Mouse (Mus musculus): ENCODE data around the gene 4930442H23Rik.

Gene 4930442H23Rik

DNA sequence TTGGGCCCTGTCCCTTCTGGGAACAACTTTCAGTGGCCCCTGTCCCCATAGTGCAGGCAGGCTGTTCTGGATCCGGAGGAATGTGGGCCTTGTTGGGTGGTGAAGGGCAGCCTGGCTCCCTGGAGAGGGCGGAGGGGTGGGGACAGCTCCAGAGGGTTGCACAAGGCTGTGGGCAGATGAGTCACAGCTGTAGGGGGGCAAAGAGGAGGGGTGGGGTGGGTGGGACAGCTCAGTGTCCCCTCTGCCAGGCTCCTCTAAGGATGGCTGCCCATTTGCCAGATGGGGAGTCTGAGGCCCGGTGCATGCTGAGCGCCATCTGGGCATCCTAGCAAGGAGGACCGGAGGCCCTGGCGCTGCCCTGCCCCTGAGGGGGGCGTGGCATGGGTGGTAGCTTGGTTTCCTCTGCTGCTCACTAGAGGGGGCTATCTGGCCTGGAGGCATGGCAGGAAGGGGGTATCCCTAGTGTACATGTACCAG is 40.5 kb downstream of the 4930442H23Rik start:
- DNase-seq = peak; percentile 46 to 71

DNA sequence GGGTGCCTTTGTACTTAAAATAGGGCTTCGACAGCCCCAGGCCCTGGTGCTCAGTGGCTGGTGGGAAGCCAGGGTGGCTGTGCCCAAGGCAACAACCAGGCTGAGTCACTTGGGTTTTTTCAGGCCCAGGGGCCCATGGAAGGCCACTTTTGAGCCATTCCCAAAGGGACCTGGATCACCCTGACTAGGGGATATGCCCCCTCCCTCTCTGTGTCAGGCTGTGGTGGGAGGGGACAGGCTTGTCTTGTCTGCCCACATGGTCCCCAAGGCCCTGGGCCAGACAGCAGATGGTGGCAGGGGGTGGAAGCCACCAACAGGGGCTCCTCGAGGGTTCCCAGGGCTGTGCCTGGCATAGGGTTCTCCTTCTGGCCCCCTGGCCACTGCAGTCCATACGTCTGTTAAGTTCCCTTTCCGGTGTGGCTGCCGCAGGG is 41.1 kb downstream of the 4930442H23Rik start:
- DNase-seq = no peak

DNA sequence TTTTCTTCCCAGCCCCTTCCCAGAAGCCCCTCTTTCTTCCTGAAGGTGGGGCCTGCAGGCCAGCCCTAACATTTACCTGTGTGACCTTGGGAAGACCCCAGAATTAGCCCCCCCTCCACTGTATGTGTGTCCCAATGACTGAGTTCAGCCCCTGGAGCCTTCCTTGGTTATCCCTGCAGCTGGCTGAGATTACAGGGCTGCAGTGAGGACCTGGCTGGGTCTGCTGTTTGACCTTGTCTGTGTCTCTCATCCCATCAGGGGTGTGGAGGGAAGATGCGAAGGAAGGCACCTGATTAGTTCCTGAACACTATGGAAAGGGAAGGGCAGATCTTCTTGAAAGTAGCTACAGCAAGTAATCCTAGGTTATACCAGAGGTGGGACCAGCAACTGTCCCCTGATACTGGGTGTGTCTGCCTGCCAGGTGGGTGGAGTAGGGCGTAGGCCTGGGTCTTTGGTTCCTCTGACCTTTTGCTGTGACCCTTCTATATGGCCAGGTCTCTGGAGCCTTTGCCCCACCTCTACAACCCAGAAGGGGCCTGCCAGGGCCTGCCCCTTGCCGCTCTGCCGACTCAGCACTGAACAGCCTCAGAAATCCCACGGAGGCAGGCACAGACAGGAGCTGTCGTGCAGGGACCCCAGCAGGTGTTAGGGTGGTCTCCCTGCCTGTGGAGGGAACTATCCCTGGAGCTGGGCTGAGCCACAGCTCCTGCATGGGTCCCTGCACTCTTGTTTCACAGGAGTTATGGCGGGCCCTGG is 42.0 kb downstream of the 4930442H23Rik start:
- DNase-seq = no peak

DNA sequence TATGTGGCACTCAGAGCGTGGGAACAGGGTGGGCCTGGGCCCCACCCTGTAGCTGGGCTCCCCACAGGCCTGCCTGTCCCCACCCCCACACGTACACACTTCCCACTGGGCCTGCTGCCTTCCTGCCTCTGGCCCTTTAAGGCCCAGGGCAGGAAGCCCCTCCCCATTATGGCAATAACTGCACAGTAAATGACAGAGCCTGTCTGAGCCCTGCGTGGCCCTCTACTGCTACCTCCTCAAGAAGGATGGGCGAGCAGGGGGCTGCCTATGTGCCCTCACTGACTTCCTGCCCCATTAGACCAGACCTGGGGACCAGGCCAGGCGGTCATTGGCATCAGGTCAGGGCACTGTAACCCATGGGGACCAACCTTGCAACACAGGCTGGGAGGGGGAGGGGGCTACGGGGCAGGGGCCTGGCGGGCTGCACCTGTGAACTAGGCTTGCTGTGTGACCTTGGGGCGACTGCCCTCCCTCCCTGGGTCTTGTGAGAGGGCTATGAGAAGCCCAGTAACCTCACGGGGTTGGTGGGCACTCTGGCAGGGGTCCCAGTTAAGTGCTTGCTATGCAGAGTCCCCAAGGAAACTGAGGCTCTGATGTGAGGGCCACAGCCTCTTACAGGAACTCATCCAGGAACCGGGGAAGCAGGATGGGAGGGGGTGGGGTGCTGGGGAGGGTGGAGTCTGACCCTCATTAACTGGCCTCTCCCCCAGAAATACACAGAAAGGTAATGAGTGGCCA is 42.8 kb downstream of the 4930442H23Rik start:
- DNase-seq = peak; percentile 56 to 73

DNA sequence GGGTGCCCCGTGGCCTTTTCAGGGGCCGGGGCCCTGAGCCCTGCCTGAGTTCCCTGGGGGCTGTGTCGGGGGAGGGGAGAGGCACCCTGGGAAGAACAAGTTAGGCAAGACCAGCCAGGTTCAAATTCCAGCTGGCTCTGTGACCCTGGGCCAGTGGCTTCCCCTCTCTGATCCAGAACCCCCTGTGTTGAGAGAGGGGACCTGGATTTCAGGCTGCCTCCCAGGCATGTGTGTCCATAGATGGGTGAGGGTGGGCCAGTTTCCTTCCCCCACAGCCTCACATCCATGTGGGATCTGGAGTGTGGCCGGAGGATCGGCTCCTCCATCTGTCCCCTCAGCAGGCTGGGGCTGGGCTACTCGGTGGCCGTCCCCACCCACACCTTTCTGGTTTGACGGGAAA is 43.6 kb downstream of the 4930442H23Rik start:
- no peak for DNase-seq

DNA sequence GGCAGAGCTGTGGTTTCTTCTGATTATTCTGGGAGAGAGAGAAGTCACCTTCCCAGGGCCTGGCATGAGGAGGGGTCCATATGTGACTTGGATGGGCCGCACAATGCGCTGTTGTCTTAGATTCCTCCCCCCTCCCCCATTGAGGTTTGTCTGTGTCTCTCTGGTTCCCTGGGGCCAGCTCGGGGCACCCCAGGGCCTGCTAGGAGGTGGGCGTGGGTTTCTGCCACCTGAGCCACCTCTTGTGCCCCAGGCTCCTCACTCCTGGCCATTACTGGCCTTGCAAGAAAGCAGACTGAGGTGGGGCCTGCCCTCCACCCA is 44.2 kb downstream of the 4930442H23Rik start:
- no peak for DNase-seq

DNA sequence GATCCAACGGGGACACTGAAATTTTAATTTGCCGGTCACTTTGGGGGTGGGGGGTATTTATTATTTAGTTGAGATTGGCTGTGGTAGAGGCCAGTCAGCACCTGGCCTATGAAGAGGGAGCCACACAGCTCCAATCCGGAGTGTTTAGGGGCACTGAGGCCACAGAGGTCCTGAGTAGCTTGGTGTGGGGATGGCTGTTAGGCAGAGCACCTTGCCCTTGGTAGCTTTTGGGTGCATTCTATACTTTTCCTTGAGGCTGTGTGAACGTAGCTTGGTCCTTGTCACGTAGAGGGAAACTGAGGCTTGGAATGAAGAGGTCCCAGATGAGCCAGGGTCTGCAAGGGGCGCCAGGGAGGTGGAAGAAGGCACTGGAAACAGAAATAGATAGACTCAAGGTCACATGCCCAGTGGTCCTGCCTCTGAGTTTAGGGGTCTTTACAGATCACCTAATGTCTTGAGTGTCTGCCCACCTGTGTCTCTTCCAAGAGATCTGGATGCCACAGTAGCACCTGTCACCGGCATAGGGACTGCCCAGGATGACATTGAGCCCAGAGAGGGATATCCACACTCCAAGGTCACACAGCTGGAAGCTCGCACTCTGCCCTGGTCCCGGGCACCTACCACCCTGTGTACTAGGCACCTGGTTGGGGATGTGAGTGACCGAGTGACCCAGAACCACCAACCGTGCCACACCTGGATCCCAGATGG is 44.7 kb downstream of the 4930442H23Rik start:
- DNase-seq = no peak

DNA sequence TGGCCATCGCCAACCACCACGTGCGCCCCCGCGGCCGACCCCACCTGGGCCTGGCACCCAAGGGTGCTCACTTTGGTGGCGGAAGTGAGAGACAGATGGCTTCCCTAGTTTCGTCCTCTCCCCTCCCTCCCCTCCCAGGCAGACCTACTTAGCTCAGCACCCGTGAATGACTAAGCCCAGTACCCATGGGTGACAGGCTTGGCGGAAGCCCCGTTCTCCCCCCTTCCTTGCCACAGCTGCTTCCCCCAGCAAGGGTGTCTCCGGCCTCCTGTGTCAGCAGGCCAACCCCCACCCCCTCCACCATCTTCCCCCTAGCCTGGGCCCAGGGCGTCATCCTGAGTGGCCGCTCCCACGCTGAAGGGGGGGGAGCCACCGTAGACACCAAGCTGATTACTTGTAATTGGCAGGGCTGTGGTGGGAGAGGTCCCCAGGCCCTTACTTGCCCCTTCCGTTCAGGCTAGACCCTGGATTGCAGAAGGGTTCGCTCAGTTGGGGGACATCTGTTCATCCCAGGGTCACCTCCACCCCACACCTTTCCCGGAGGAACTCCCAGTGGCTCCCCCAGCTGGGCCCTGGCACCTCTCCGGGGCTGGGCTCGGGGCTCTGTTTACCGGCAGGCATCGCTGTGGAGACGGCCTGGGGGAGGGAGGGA is 45.4 kb downstream of the 4930442H23Rik start:
- DNase-seq = peak; percentile 65 to 77

DNA sequence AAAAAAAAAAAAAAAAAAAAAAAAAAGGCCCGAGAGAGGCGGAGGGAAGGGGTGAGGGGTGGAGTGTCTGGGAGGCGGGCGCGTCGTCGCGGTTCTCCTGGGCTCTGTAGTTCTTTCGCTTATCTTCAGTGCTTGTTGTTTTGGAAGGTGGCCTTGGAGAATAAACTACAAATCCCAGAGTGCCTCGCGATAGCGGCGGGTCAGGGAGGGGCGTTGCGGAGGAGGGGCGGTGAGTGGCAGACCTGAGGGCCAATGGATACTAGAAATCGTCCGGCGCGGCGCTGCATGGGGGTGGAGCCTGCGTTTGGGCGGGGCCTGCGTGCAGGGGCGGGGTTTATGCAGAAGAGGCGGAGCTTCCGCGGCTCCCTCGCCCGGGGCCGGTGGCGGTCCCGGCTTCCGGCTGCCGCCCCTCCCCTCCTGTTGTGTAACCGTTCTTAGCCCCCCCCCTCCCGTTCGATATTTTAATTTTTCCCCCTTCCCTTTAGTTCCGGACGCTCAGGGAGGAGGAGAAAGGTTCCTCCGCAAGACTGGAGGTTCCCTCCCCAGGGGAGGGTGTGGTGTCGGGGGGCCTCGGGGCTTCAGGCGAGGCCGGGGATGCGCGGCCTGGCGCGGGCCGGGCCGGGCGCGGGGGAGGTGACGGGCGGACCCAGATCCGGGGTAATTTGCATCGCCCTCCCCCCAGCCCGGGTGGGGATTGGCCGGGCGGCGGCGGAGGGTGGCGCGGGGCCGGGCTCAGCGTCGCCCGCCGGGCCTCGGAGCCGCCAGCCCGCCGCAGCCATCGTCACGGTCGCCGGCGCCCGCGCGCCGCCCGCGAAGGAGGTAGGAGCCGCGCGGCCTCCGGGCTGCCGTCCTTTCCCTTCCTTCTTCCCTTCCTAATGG is 46.2 kb downstream of the 4930442H23Rik start:
- DNase-seq = peak; percentile 99 to 100

DNA sequence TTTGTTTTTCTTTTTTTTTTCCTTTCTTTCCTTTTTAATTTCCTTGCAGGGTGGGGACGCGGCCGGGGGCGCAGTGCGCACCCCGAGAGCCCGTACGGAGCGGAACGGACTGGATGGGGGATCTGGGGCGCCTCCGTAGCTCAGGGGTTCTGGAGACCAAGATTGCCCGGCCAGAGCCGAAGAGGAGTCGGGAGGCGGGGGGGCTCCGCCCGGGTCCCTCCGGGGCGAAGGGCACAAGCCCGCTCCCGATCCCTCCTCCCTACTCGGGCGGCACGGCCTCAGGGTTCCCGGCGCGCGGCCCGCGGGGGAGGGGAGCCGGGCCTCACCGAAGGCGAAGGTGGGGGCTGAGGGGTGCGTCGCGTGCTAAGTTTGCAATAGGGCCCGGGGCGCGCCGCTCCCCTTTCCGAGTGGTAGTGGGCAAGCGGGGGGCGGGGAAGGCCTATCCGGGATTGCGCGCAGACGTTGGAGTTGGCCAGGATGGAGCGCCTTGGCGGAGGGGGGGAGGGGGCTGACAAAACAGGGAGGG is 46.9 kb downstream of the 4930442H23Rik start:
- peak; percentile 84 to 88 for DNase-seq

DNA sequence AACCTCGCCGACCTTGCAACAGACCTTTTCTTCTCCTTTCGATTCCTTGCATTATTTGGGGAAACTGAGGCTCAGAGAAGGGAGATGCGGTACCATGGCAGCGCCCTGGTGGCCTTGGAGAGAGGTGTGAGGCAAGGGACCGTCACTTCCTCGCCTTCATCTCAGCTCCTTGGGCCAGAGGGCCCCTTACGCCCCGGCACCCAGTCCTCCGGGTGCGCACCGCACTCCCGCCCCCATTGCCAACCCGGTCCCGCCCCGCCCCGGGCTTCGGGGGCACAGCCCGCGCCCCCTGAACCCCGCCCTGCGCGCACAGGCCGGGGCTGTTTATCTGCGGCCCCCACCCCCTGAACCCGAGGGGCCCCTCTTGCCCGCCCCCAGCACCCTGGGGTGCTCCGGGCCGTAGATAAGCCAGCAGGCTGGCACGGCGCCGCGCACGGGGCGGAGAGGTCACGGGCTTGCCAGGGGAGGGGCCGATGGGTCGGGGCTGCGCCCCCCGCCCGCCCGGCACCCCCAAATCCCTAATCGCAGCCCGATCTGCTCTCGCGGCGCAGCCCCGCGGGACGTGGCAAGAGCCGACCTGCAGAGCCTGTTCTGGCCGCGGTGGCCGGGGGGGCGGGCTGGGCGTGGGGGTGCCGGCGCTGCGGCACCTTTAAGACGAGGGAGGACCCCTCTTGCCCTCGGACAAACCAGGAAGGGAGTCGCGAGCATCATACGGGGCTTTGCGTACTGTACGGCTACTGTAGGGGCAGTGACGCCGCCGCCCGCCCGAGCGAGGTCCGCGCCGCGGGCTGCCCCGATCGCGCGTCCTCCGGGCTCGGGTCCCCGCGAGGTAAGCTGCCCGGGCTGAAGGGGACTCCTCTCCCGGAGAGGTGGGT is 47.6 kb downstream of the 4930442H23Rik start:
- peak; percentile 83 to 89 for DNase-seq

DNA sequence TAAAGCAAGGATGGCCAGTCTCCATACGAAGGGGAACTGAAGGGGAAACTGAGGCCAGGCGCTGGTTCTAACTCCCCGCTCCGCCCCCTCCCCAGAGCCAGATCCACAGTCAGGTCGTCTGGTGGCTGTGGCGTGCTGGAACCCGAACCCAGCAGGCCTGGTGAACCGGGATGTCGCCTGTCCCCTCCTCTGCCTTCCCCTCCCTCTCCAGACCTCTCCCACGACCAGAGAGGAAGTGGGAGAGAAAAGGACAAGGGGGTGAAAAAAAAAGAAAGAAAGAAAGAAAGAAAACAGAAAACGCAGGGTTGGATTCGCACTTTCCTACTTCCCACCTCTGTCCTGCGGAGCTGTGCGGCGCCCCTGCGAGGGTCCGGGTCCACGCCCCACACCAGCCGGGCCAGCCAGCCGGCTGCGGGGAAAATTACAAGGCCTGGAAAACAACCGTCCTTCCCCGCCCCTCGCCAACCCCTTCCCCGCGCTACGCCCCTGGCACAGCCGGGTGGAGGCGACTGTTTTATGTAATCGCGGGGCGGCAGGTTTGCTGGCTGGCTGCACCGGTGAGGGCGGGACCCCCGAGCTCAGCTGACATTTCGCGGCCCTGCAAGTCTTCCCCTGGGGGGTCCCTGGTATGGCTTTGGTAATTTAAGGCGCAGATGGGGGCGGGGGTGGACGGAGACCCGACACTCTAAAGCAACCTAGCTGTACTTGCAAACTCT is 48.5 kb downstream of the 4930442H23Rik start, which contains the start of gene Zbtb7a:
Gene Zbtb7a, plus strand, starts transcription at position 255 of the 716 bp plus-strand sequence.
- peak; percentile 62 for DNase-seq

DNA sequence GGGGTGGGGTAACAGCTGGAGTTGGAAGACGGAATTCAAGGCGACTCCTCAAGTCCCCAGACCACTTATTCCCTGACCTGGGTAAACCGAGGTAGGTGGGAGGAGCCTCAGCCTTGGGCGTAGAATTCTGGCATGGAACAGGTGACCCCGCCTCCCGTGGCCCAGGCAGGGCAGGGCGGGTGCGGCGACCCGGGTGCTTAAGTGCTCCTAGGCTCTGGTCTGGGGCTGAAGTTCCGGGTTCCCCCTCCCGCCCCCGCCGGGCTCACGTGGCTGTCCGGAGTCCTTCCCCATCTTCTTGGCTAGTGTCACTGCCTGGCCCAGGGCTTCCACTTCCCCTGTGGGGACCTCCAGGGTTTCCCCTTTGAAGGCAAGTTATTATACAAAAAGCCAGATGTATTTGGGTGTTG is 49.5 kb downstream of the 4930442H23Rik start:
- peak; percentile 83 to 88 for DNase-seq

Measured in lung, postnatal 4 days (tissue).